Mouse (Mus musculus) embryonic facial prominence, embryonic 12.5 days (tissue): ENCODE measurements around the gene Dnaic2. TPM values are rescaled to one million over a fixed set of nuclear protein-coding genes. Genes with fewer than 3 reads are reported as not detected.
A peak's percentile ranks its signal among the peaks of the same experiment; 100 is the strongest.

ENCODE experiments used
- ATAC-seq: fragments of 200-750 bp; cut with Nextera tagmentation; 2 replicates; pipeline ENCODE4 v1.8.0; 2017; ENCODE audit not compliant: insufficient number of reproducible peaks, insufficient read depth, low FRiP score, low TSS enrichment
- H3K27ac ChIP-seq: fragments of 300-500 bp; sonication (generic); 2 replicates; pipeline ENCODE4 v1.5.1; 2016; ENCODE audit warnings: mild to moderate bottlenecking
- H3K27me3 ChIP-seq: fragments of 300-500 bp; sonication (generic); 2 replicates; pipeline ENCODE4 v1.6.1; 2016; ENCODE audit warnings: mild to moderate bottlenecking, moderate library complexity
- H3K36me3 ChIP-seq: fragments of 300-500 bp; sonication (generic); 2 replicates; pipeline ENCODE4 v1.6.1; 2016; ENCODE audit warnings: mild to moderate bottlenecking
- H3K4me1 ChIP-seq: fragments of 300-500 bp; sonication (generic); 2 replicates; pipeline ENCODE4 v1.6.1; 2016
- H3K4me2 ChIP-seq: fragments of 300-500 bp; sonication (generic); replicated peaks from 2 replicates; pipeline ENCODE4 v1.6.1; 2016; ENCODE audit warnings: mild to moderate bottlenecking, moderate library complexity
- H3K4me3 ChIP-seq: fragments of 300-500 bp; sonication (generic); 2 replicates; pipeline ENCODE4 v1.5.1; 2016; ENCODE audit warnings: mild to moderate bottlenecking
- H3K9ac ChIP-seq: fragments of 300-500 bp; sonication (generic); 2 replicates; pipeline ENCODE4 v1.6.1; 2016; ENCODE audit warnings: mild to moderate bottlenecking, moderate library complexity
- H3K9me3 ChIP-seq: fragments of 300-500 bp; sonication (generic); 2 replicates; pipeline ENCODE4 v1.6.1; 2016; ENCODE audit warnings: mild to moderate bottlenecking, moderate library complexity
- WGBS: fragments of 180-500 bp; shearing (Covaris S2); methylation state at CpG from one replicate; pipeline ENCODE4 v1.1.7; 2016; 5-methylcytosine and 5-hydroxymethylcytosine counted together
- polyA plus RNA-seq: library from polyadenylated mRNA; unstranded; fragments of >200 nt; fragmentation: Nextera tagmentation; extraction: Ambion mirVana; gene quantifications from 2 replicates; pipeline ENCODE4 v1.2.1, GENCODE M21; 2016

Gene Dnaic2
- polyA plus RNA-seq: 2.0 and 2.2 TPM in 2 replicates

- peak within 1 kb of the TSS; percentile 10; the same call in 1 of the 2 replicates for H3K9ac ChIP-seq
- 0 out of 2 replicates have a peak, but pooled peaks cover 3% of the 10 kb centered on the region for H3K27me3 ChIP-seq
- no peak within 1 kb of the TSS for H3K27ac ChIP-seq
Observed at GRCm38 (mm10) chr11:114726965-114727825, at the start of gene Dnaic2. Dnaic2 (plus strand) TSS chr11:114727408.

GRCm38 (mm10) chr11:114679582-114679981, 47.6 kb upstream of the Dnaic2 start:
- Histone ChIP-seq H3K4me2 (no peak overlapping the region), H3K4me3 (no peak overlapping the region), H3K27ac (no peak overlapping the region), H3K9ac (no peak overlapping the region), H3K36me3 (no peaks in the 10 kb centered on the region), H3K9me3 (no peaks in the 10 kb centered on the region), H3K27me3 (0 out of 2 replicates have a peak, but pooled peaks cover 3% of the 10 kb centered on the region), H3K4me1 (peaks cover 35% of the 10 kb centered on the region)
- no peak for ATAC-seq
- WGBS: 72% methylated on average over 8 of the region's 8 CpGs

More at GRCm38 (mm10) chr11:114726965-114727825, at the start of gene Dnaic2:
- H3K4me1 ChIP-seq: peaks cover 42% of the 10 kb centered on the region
- H3K4me2 ChIP-seq: peak within 1 kb of the TSS; percentile 62
- H3K9me3 ChIP-seq: no peaks in the 10 kb centered on the region
- 11% methylated on average over 34 of the region's 34 CpGs for WGBS
- ATAC-seq: peak; percentile 74
- H3K4me3 ChIP-seq: peak within 1 kb of the TSS; percentile 18
- no peaks in the 10 kb centered on the region for H3K36me3 ChIP-seq

GRCm38 (mm10) chr11:114680291-114680690, 46.9 kb upstream of the Dnaic2 start:
- Histone ChIP-seq H3K9ac (no peak overlapping the region), H3K27ac (no peak overlapping the region), H3K27me3 (0 out of 2 replicates have a peak, but pooled peaks cover 3% of the 10 kb centered on the region), H3K9me3 (no peaks in the 10 kb centered on the region), H3K4me3 (no peak overlapping the region), H3K4me2 (no peak overlapping the region), H3K36me3 (no peaks in the 10 kb centered on the region), H3K4me1 (peaks cover 42% of the 10 kb centered on the region)
- no peak for ATAC-seq
- 68% methylated on average over 10 of the region's 10 CpGs for WGBS

- 47% methylated on average over 5 of the region's 5 CpGs for WGBS
- Histone ChIP-seq H3K36me3 (no peaks in the 10 kb centered on the region), H3K9me3 (no peaks in the 10 kb centered on the region), H3K4me1 (peaks cover 42% of the 10 kb centered on the region), H3K4me3 (no peak overlapping the region), H3K9ac (no peak overlapping the region), H3K27me3 (0 out of 2 replicates have a peak, but pooled peaks cover 3% of the 10 kb centered on the region), H3K27ac (no peak overlapping the region), H3K4me2 (no peak overlapping the region)
- ATAC-seq: no peak
Observed at GRCm38 (mm10) chr11:114681054-114681453, 46.2 kb upstream of the Dnaic2 start.

GRCm38 (mm10) chr11:114682321-114682900, 44.8 kb upstream of the Dnaic2 start:
- no peaks in the 10 kb centered on the region for H3K27me3 ChIP-seq

GRCm38 (mm10) chr11:114683029-114683721, 44.0 kb upstream of the Dnaic2 start:
- no peaks in the 10 kb centered on the region for H3K9me3 ChIP-seq
- no peaks in the 10 kb centered on the region for H3K27me3 ChIP-seq
- no peak for ATAC-seq
- H3K4me3 ChIP-seq: no peak overlapping the region
- 88% methylated on average over 10 of the region's 10 CpGs for WGBS
- H3K36me3 ChIP-seq: 0 out of 2 replicates have a peak, but pooled peaks cover 5% of the 10 kb centered on the region
- peaks cover 41% of the 10 kb centered on the region for H3K4me1 ChIP-seq
- no peak overlapping the region for H3K9ac ChIP-seq
- H3K27ac ChIP-seq: no peak overlapping the region
- no peak overlapping the region for H3K4me2 ChIP-seq

More at GRCm38 (mm10) chr11:114682321-114682900, 44.8 kb upstream of the Dnaic2 start:
- Histone ChIP-seq H3K27ac (no peak overlapping the region), H3K36me3 (0 out of 2 replicates have a peak, but pooled peaks cover 5% of the 10 kb centered on the region), H3K9ac (no peak overlapping the region), H3K4me1 (peaks cover 37% of the 10 kb centered on the region), H3K9me3 (no peaks in the 10 kb centered on the region), H3K4me2 (no peak overlapping the region), H3K4me3 (no peak overlapping the region)
- 86% methylated on average over 13 of the region's 13 CpGs for WGBS
- no peak for ATAC-seq

- peak overlapping the region; percentile 18; the same call in 1 of the 2 replicates for H3K27ac ChIP-seq
- 0 out of 2 replicates have a peak, but pooled peaks cover 5% of the 10 kb centered on the region for H3K36me3 ChIP-seq
- no peak overlapping the region for H3K9ac ChIP-seq
- H3K4me3 ChIP-seq: no peak overlapping the region
- WGBS: 74% methylated on average over 20 of the region's 20 CpGs
- no peak overlapping the region for H3K4me2 ChIP-seq
- no peak for ATAC-seq
- H3K27me3 ChIP-seq: no peaks in the 10 kb centered on the region
- H3K4me1 ChIP-seq: peaks cover 40% of the 10 kb centered on the region
- H3K9me3 ChIP-seq: no peaks in the 10 kb centered on the region
Observed at GRCm38 (mm10) chr11:114683722-114684621, 43.2 kb upstream of the Dnaic2 start.

GRCm38 (mm10) chr11:114684627-114685373, 42.4 kb upstream of the Dnaic2 start:
- H3K4me1 ChIP-seq: peaks cover 32% of the 10 kb centered on the region
- H3K27ac ChIP-seq: peak overlapping the region; percentile 18
- no peaks in the 10 kb centered on the region for H3K27me3 ChIP-seq
- H3K9ac ChIP-seq: no peak overlapping the region
- 46% methylated on average over 8 of the region's 14 CpGs for WGBS
- H3K4me3 ChIP-seq: no peak overlapping the region
- H3K4me2 ChIP-seq: no peak overlapping the region
- ATAC-seq: no peak
- H3K36me3 ChIP-seq: 0 out of 2 replicates have a peak, but pooled peaks cover 7% of the 10 kb centered on the region
- H3K9me3 ChIP-seq: no peaks in the 10 kb centered on the region

GRCm38 (mm10) chr11:114685526-114686040, 41.6 kb upstream of the Dnaic2 start:
- Histone ChIP-seq H3K9me3 (no peaks in the 10 kb centered on the region), H3K27ac (peak overlapping the region; percentile 18; the same call in 1 of the 2 replicates), H3K27me3 (no peaks in the 10 kb centered on the region), H3K9ac (no peak overlapping the region), H3K4me2 (no peak overlapping the region), H3K36me3 (peaks cover 15% of the 10 kb centered on the region; the same call in 1 of the 2 replicates), H3K4me3 (no peak overlapping the region), H3K4me1 (peaks cover 32% of the 10 kb centered on the region)
- no peak for ATAC-seq
- 83% methylated on average over 9 of the region's 9 CpGs for WGBS
